Mouse (Mus musculus) forebrain, embryonic 12.5 days (tissue): ENCODE measurements around the gene Cmklr1. TPM values are rescaled to one million over a fixed set of nuclear protein-coding genes. Genes with fewer than 3 reads are reported as not detected.
"Not testable (repeated sequence)": the region's sequence is repeated elsewhere in the genome, so short reads cannot be mapped to it uniquely, and the experiment has no call there.

Experiments
- ATAC-seq: fragments of 200-750 bp; cut with Nextera tagmentation; 2 replicates; pipeline ENCODE4 v1.8.0; 2017; ENCODE audit warnings: moderate TSS enrichment; ENCODE audit not compliant: low FRiP score
- H3K27ac ChIP-seq: fragments of 300-500 bp; sonication (generic); 2 replicates; pipeline ENCODE4 v1.5.1; 2016; ENCODE audit warnings: mild to moderate bottlenecking
- H3K27me3 ChIP-seq: fragments of 300-500 bp; sonication (generic); 2 replicates; pipeline ENCODE4 v1.6.1; 2016; ENCODE audit warnings: mild to moderate bottlenecking
- H3K36me3 ChIP-seq: fragments of 300-500 bp; sonication (generic); replicated peaks from 2 replicates; pipeline ENCODE4 v1.6.1; 2016; ENCODE audit warnings: mild to moderate bottlenecking
- H3K4me1 ChIP-seq: fragments of 300-500 bp; sonication (generic); 2 replicates; pipeline ENCODE4 v1.6.1; 2016
- H3K4me2 ChIP-seq: fragments of 300-500 bp; sonication (generic); 2 replicates; pipeline ENCODE4 v1.6.1; 2016; ENCODE audit warnings: mild to moderate bottlenecking, moderate library complexity
- H3K4me3 ChIP-seq: fragments of 300-500 bp; sonication (generic); replicated peaks from 2 replicates; pipeline ENCODE4 v1.5.1; 2016; ENCODE audit warnings: mild to moderate bottlenecking
- H3K9ac ChIP-seq: fragments of 300-500 bp; sonication (generic); 2 replicates; pipeline ENCODE4 v1.6.1; 2016; ENCODE audit warnings: mild to moderate bottlenecking
- H3K9me3 ChIP-seq: fragments of 300-500 bp; sonication (generic); 2 replicates; pipeline ENCODE4 v1.6.1; 2016
- whole genome bisulfite sequencing: fragments of 180-500 bp; shearing (Covaris S2); methylation state at CpG from one replicate; pipeline ENCODE4 v1.1.7; 2016; 5-methylcytosine and 5-hydroxymethylcytosine counted together
- polyA plus RNA-seq: library from polyadenylated mRNA; unstranded; fragments of >200 nt; fragmentation: Nextera tagmentation; extraction: Ambion mirVana; gene quantifications from 2 replicates; pipeline ENCODE4 v1.2.1, GENCODE M21; 2016

The Cmklr1 gene
- polyA plus RNA-seq, 1 experiment from 2014 or later = 2.1 TPM

- no peak for ATAC-seq
- H3K27me3 ChIP-seq = no peaks in the 10 kb centered on the region; the same call in 1 of the 2 replicates
Observed at GRCm38 (mm10) chr5:113596252-113596651, 54.0 kb downstream of the Cmklr1 start.

DNA sequence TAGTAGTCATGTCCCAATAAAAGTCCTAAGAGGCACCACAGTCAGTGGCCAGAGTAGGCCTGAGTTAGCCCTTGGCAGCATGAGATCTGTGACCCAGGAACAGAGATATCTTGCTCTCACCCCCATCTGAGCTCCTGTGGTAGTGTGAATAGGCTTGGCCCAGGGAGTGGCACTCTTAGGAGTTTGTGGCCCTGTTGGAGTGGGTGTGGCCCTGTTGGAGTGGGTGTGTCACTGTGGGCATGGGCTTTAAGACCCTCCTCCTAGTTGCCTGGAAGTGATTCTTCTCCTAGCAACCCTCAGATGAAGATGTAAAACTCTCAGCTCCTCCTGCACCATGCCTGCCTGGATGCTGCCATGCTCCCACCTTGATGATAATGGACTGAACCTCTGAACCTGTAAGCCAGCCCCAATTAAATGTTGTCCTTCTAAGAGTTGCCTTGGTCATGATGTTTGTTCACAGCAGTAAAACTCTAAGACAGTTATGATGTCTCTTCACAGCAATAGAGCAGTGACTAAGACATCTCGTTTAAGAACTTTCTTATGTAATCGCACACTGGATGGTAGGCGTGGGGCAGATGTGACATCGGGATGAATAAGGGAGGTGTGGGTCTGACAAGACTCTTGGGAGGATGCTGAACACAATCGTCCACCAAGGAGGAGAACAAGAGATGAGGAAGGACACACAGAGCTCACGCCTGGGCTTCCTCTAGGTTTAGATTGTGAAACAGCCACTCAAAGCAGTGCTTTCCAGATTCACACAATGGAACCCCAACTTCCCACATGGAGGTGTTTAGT lies 56.1 kb downstream of the Cmklr1 start:
- 89% methylated on average over 6 of the region's 6 CpGs for WGBS
- no peaks in the 10 kb centered on the region for H3K9me3 ChIP-seq
- no peaks in the 10 kb centered on the region; the same call in 1 of the 2 replicates for H3K27me3 ChIP-seq
- H3K4me3 ChIP-seq = no peak overlapping the region
- H3K27ac ChIP-seq = no peak overlapping the region
- H3K4me1 ChIP-seq = peaks cover 32% of the 10 kb centered on the region
- no peaks in the 10 kb centered on the region for H3K36me3 ChIP-seq
- ATAC-seq = no peak
- no peak overlapping the region for H3K4me2 ChIP-seq
- H3K9ac ChIP-seq = no peak overlapping the region

More at GRCm38 (mm10) chr5:113596252-113596651, 54.0 kb downstream of the Cmklr1 start:
- no peak overlapping the region for H3K4me3 ChIP-seq
- H3K36me3 ChIP-seq = no peaks in the 10 kb centered on the region
- no peak overlapping the region for H3K9ac ChIP-seq
- no peaks in the 10 kb centered on the region for H3K9me3 ChIP-seq
- H3K27ac ChIP-seq = no peak overlapping the region
- H3K4me1 ChIP-seq = peaks cover 24% of the 10 kb centered on the region
- H3K4me2 ChIP-seq = no peak overlapping the region
- WGBS = 78% methylated on average over 9 of the region's 9 CpGs

DNA sequence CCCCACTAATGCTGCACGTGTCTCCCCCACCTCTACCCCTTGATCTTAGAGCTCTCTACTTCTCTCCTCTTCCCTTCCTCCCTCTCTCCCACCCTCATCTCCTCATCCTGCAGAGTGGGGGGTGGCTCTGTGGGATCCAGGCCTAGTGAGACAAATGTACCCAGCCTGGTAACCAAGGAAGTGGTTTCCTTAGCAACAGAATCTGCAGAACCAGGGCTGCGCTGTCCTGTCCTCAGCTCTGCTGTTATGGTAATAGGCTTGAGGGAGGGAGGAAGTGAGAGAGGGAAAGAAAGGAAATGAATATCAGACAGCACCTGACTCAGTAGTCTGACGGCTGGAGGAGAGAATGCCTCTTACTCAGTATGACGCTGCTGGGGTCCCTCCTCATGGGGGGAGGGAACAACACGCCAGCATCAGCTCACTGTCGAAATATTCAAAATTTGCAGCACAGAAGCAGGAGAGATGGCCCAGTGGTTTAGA lies 58.4 kb downstream of the Cmklr1 start:
- 0 out of 2 replicates have a peak overlapping the region, but pooled peaks have one; percentile 5 for H3K9ac ChIP-seq

DNA sequence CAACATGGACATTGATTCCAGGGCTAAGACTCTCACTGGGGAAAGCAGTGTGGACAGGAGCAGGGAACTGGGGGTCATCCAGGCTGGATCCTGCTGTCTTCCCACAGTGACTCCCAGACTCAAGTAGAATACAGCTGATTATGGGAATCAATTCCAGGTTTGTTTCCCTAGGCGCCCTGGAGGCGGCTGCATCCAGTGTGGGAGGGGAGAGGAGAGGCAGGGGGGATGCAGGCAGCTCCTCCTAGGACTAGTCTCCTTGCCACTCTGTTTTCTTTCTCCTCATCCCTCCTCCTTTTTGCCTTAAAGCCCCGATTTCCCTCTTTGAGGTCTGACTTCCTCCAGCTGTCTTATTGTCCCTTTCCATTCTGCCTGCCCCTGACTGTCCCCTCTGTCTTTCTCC lies 59.1 kb downstream of the Cmklr1 start:
- Histone ChIP-seq H3K9ac (no peak overlapping the region), H3K4me1 (peaks cover 36% of the 10 kb centered on the region), H3K27ac (peak overlapping the region; percentile 83), H3K9me3 (no peaks in the 10 kb centered on the region), H3K4me3 (no peak overlapping the region), H3K4me2 (no peak overlapping the region), H3K36me3 (no peaks in the 10 kb centered on the region), H3K27me3 (no peaks in the 10 kb centered on the region; the same call in 1 of the 2 replicates)
- 12% methylated on average over 3 of the region's 3 CpGs for WGBS
- peak; percentile 31 for ATAC-seq

More for the DNA sequence above, 58.4 kb downstream of the Cmklr1 start:
- Histone ChIP-seq H3K36me3 (no peaks in the 10 kb centered on the region), H3K4me3 (no peak overlapping the region), H3K4me1 (peaks cover 36% of the 10 kb centered on the region), H3K4me2 (no peak overlapping the region), H3K27me3 (no peaks in the 10 kb centered on the region; the same call in 1 of the 2 replicates), H3K9me3 (no peaks in the 10 kb centered on the region), H3K27ac (peak overlapping the region; percentile 83)
- WGBS = 13% methylated on average over 6 of the region's 6 CpGs
- peak; percentile 91 for ATAC-seq

- Histone ChIP-seq H3K4me3 (no peak overlapping the region), H3K27ac (no peak overlapping the region), H3K27me3 (no peaks in the 10 kb centered on the region; the same call in 1 of the 2 replicates), H3K4me2 (no peak overlapping the region), H3K9me3 (no peaks in the 10 kb centered on the region), H3K36me3 (no peaks in the 10 kb centered on the region), H3K9ac (no peak overlapping the region), H3K4me1 (peaks cover 36% of the 10 kb centered on the region)
- 79% methylated on average over 5 of the region's 5 CpGs for WGBS
- no peak for ATAC-seq
Observed at GRCm38 (mm10) chr5:113590010-113590640, 60.1 kb downstream of the Cmklr1 start.

GRCm38 (mm10) chr5:113586458-113586849 lies 63.8 kb downstream of the Cmklr1 start:
- H3K9me3 ChIP-seq, ATAC-seq: not testable (repeated sequence)

DNA sequence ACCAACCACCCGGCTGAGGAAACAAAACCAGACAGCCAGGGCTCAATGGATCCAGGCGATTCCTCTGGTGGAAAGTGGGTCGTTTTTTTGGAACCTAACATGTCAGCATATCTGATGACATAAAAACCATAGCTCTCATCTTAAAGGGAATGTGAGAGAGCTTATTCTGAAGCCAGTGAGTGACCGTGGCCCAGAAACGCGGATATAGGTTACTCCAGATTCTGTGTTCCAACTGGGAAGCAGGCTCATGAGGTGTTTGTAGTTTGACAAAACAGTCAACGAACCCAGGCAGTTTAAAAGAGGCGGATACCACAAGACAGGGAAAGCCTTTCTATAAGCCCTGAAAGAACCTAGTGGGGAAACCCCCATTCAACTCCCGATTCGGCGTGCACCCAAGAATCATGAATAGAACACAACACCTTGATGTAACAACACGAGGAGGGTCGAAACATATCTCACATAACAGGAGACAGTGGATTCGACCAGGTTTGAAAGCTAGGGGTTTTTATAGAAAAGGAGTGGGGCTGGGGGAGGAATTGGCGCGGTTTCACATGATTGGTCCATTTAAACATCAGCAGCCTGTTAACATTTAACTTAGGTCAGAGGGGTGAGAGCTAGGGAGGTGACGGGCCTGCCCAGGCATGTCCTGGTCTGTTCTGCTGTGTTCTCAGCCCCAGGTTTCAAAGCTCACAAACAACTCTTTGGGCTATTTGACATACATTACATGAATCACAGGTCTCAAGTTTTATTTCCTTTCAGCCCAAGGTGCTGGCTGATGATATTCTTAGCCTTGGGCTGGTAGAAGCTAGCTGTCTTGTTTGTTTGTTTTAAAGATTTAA lies 64.4 kb downstream of the Cmklr1 start:
- not testable (repeated sequence) for H3K27ac ChIP-seq

More at GRCm38 (mm10) chr5:113586458-113586849, 63.8 kb downstream of the Cmklr1 start:
- not testable (repeated sequence) for H3K9ac ChIP-seq, H3K36me3 ChIP-seq, H3K27ac ChIP-seq, H3K4me2 ChIP-seq, H3K27me3 ChIP-seq, H3K4me3 ChIP-seq
- 36% methylated on average over 5 of the region's 5 CpGs for WGBS
- H3K4me1 ChIP-seq = peaks cover 20% of the 10 kb centered on the region

GRCm38 (mm10) chr5:113584439-113584838 lies 65.8 kb downstream of the Cmklr1 start:
- Histone ChIP-seq H3K4me1 (peaks cover 12% of the 10 kb centered on the region; the same call in 1 of the 2 replicates), H3K27me3 (no peaks in the 10 kb centered on the region), H3K4me3 (no peak overlapping the region), H3K27ac (no peak overlapping the region), H3K9ac (no peak overlapping the region), H3K36me3 (no peaks in the 10 kb centered on the region), H3K4me2 (no peak overlapping the region), H3K9me3 (no peaks in the 10 kb centered on the region)
- no peak for ATAC-seq
- WGBS = 66% methylated on average over 6 of the region's 6 CpGs

More for the DNA sequence above, 64.4 kb downstream of the Cmklr1 start:
- ATAC-seq, H3K9me3 ChIP-seq, H3K9ac ChIP-seq, H3K27me3 ChIP-seq, H3K4me2 ChIP-seq, H3K4me3 ChIP-seq, H3K36me3 ChIP-seq: not testable (repeated sequence)
- H3K4me1 ChIP-seq = peaks cover 15% of the 10 kb centered on the region; the same call in 1 of the 2 replicates
- WGBS = 81% methylated on average over 17 of the region's 17 CpGs

DNA sequence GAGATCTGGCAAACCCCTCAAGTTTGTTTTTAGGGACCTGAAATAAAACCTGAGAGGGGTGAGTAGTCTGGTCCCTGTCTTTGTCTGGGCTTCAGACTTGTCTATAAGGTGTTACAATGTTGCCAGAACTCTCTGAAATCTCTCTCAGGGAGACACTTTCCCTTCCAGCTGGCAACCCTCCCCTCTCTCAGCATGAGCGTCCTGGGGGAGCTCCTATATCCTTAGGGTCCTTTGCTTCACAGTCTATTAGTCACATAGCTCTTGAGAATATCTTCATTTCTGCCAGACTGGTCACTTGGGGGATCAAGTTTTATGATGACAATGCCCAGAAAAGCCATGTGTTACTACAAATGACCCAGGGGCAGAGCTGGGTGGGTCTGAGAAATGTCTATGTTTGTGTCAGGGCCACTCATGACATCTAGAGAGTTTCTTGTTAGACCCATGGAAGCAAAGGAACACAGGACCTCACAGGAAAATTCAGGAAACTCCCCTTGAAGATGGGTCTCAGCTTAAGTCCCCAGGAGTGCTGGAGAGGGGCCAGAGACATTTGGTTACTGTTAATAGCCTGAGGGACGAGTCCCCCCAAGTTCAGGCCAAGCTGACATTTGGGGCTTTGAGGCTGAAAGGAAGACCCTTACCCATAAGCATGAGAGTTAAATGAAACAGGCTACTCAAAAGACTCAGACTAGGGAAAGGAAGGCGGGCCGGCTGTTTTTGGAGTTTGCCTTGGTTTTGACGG lies 66.6 kb downstream of the Cmklr1 start:
- Histone ChIP-seq H3K4me1 (peaks cover 16% of the 10 kb centered on the region), H3K27me3 (no peaks in the 10 kb centered on the region), H3K9ac (no peak overlapping the region), H3K4me2 (no peak overlapping the region), H3K9me3 (no peaks in the 10 kb centered on the region), H3K36me3 (no peaks in the 10 kb centered on the region), H3K4me3 (no peak overlapping the region), H3K27ac (no peak overlapping the region)
- no peak for ATAC-seq
- 69% methylated on average over 5 of the region's 5 CpGs for WGBS

- no peaks in the 10 kb centered on the region for H3K36me3 ChIP-seq
- WGBS = 66% methylated on average over 9 of the region's 9 CpGs
- no peaks in the 10 kb centered on the region for H3K27me3 ChIP-seq
- H3K27ac ChIP-seq = no peak overlapping the region
- H3K9ac ChIP-seq = no peak overlapping the region
- peaks cover 29% of the 10 kb centered on the region for H3K4me1 ChIP-seq
- H3K4me2 ChIP-seq = no peak overlapping the region
- no peak overlapping the region for H3K4me3 ChIP-seq
- H3K9me3 ChIP-seq = no peaks in the 10 kb centered on the region
- ATAC-seq = no peak
Observed at GRCm38 (mm10) chr5:113580801-113581200, 69.4 kb downstream of the Cmklr1 start.

DNA sequence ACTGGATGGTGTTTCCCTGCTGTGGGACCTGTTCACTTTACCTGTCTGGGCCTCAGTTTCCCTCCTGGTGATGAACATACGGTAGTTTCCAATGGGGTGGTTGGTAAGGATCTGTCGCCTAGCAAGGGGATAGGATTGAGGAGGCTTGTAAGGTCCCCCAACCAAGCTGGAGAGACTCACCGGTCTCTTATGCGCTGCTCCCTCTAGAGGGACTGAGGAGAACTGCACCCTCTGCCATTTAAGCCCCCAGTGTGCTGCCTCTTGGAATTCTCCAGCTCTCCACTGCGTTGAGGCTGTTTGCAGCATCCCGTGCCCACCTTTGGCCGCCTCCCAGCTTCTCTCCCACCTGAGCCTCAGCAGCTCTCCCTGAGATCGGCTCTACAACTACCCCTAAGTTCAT lies 70.0 kb downstream of the Cmklr1 start:
- 49% methylated on average over 8 of the region's 8 CpGs for WGBS
- H3K27ac ChIP-seq = no peak overlapping the region
- H3K36me3 ChIP-seq = no peaks in the 10 kb centered on the region
- no peak overlapping the region for H3K9ac ChIP-seq
- H3K4me1 ChIP-seq = peaks cover 29% of the 10 kb centered on the region
- ATAC-seq = no peak
- H3K27me3 ChIP-seq = no peaks in the 10 kb centered on the region
- H3K4me3 ChIP-seq = no peak overlapping the region
- H3K9me3 ChIP-seq = no peaks in the 10 kb centered on the region
- no peak overlapping the region for H3K4me2 ChIP-seq
